Mouse (Mus musculus) CH12.LX (cell line): ENCODE data around the gene Zswim5. TPM values are rescaled to one million over a fixed set of nuclear protein-coding genes. Genes with fewer than 3 reads are reported as not detected.
A peak's percentile ranks its signal among the peaks of the same experiment; 100 is the strongest.

Experiments used
- DNase-seq: peaks from one replicate; pipeline ENCODE4 v3.0.0-alpha.2; 2013; ENCODE audit errors: extremely low read depth
- H3K27ac ChIP-seq: 2 replicates; pipeline ENCODE4 v1.5.1; 2012; ENCODE audit warnings: low read depth, mild to moderate bottlenecking, control low read depth, moderate library complexity; ENCODE audit not compliant: insufficient read depth
- H3K27me3 ChIP-seq: replicated peaks from 2 replicates; pipeline ENCODE3; 2012; ENCODE audit warnings: inconsistent platforms
- H3K36me3 ChIP-seq, 2 experiments: replicated peaks in 1 of 2; 2 replicates each; pipeline versions ENCODE3 to v1.6.1; 2012; ENCODE audit warnings: inconsistent platforms in 1 of 2, low read length in 1 of 2, mild to moderate bottlenecking in 1 of 2, mixed read lengths in 1 of 2, moderate library complexity in 1 of 2; ENCODE audit not compliant: control insufficient read depth in 1 of 2, insufficient read depth in 1 of 2
- H3K4me1 ChIP-seq, 2 experiments: 2 replicates each; pipeline ENCODE4 v1.6.1; 2012; ENCODE audit warnings: inconsistent platforms in 1 of 2, moderate library complexity in 1 of 2; ENCODE audit not compliant: insufficient read depth in 2 of 2, control insufficient read depth in 1 of 2
- H3K4me2 ChIP-seq: 2 replicates; pipeline ENCODE4 v1.6.1; 2012; ENCODE audit warnings: low read depth, mild to moderate bottlenecking, control low read depth; ENCODE audit not compliant: poor library complexity, insufficient read depth, severe bottlenecking
- H3K4me3 ChIP-seq, 3 experiments: fragments of 150-350 bp in 1 of 3; sonication (generic) in 1 of 3; replicated peaks in 1 of 3; 2 replicates each; pipeline versions ENCODE3 to v1.5.1; 2011 to 2012; ENCODE audit warnings: low read depth in 2 of 3, low read length in 2 of 3, mild to moderate bottlenecking in 2 of 3, moderate library complexity in 2 of 3, control low read depth in 1 of 3, improper control_type of control experiment in 1 of 3, inconsistent platforms in 1 of 3, mixed read lengths in 1 of 3; ENCODE audit not compliant: poor library complexity in 1 of 3
- H3K79me2 ChIP-seq: replicated peaks from 2 replicates; pipeline ENCODE4 v1.6.1; 2012; ENCODE audit warnings: mild to moderate bottlenecking, moderate library complexity; ENCODE audit not compliant: control insufficient read depth, poor library complexity, insufficient read depth, severe bottlenecking; ENCODE audit errors: extremely low read depth
- H3K9ac ChIP-seq: 2 replicates; pipeline ENCODE4 v1.6.1; 2012; ENCODE audit warnings: low read depth, mild to moderate bottlenecking, control low read depth, moderate library complexity; ENCODE audit not compliant: insufficient read depth
- H3K9me3 ChIP-seq: replicated peaks from 2 replicates; pipeline ENCODE3; 2012; ENCODE audit warnings: low read length, inconsistent platforms, mixed read lengths
- BHLHE40 ChIP-seq: IDR thresholded peaks from 2 replicates; pipeline ENCODE4 v1.6.1; 2011; ENCODE audit warnings: mild to moderate bottlenecking, low read depth, low read length, improper control_type of control experiment
- CHD2 ChIP-seq: IDR thresholded peaks from 2 replicates; pipeline ENCODE4 v1.6.1; 2011; ENCODE audit warnings: low read length, improper control_type of control experiment
- CTCF ChIP-seq, 2 experiments: IDR thresholded peaks in 1 of 2; conservative IDR thresholded peaks in 1 of 2; 2 replicates each; pipeline ENCODE4 v1.5.1; 2011 to 2012; ENCODE audit warnings: low read depth in 2 of 2, low read length in 2 of 2, improper control_type of control experiment in 1 of 2, inconsistent platforms in 1 of 2, mild to moderate bottlenecking in 1 of 2, moderate library complexity in 1 of 2
- EP300 ChIP-seq: IDR thresholded peaks from 2 replicates; pipeline ENCODE4 v1.6.1; 2011; ENCODE audit warnings: low read length, improper control_type of control experiment
- ETS1 ChIP-seq: conservative IDR thresholded peaks from 2 replicates; pipeline ENCODE4 v1.6.1; 2012; ENCODE audit warnings: low read depth, mild to moderate bottlenecking, inconsistent platforms, low read length, improper control_type of control experiment, moderate library complexity
- GABPA ChIP-seq: IDR thresholded peaks from 2 replicates; pipeline ENCODE4 v1.6.1; 2012; ENCODE audit warnings: low read depth, low read length, improper control_type of control experiment, inconsistent platforms; ENCODE audit not compliant: insufficient replicate concordance
- IRF4 ChIP-seq: IDR thresholded peaks from 2 replicates; pipeline ENCODE4 v1.6.1; 2014; ENCODE audit warnings: low read depth, mild to moderate bottlenecking, inconsistent platforms, low read length, improper control_type of control experiment
- JUN ChIP-seq: IDR thresholded peaks from 2 replicates; pipeline ENCODE4 v1.6.1; 2011; ENCODE audit warnings: low read depth, mild to moderate bottlenecking, low read length, improper control_type of control experiment, moderate library complexity; ENCODE audit not compliant: insufficient read depth
- JUND ChIP-seq: conservative IDR thresholded peaks from 2 replicates; pipeline ENCODE4 v1.6.1; 2011; ENCODE audit warnings: low read depth, low read length, improper control_type of control experiment
- MAFK ChIP-seq: IDR thresholded peaks from 2 replicates; pipeline ENCODE4 v1.6.1; 2011; ENCODE audit warnings: low read length, improper control_type of control experiment; ENCODE audit not compliant: insufficient replicate concordance
- MAX ChIP-seq: IDR thresholded peaks from 2 replicates; pipeline ENCODE4 v1.6.1; 2011; ENCODE audit warnings: low read length, improper control_type of control experiment
- MEF2A ChIP-seq: IDR thresholded peaks from 2 replicates; pipeline ENCODE4 v1.6.1; 2014; ENCODE audit warnings: low read depth, mild to moderate bottlenecking, inconsistent platforms, low read length, improper control_type of control experiment, borderline replicate concordance
- MYC ChIP-seq: IDR thresholded peaks from 2 replicates; pipeline ENCODE4 v1.6.1; 2011; ENCODE audit warnings: low read depth, mild to moderate bottlenecking, improper control_type of control experiment, low read length
- NELFE ChIP-seq: IDR thresholded peaks from 2 replicates; pipeline ENCODE4 v1.6.1; 2011; ENCODE audit warnings: low read depth, low read length, improper control_type of control experiment
- NRF1 ChIP-seq: IDR thresholded peaks from 2 replicates; pipeline ENCODE4 v1.6.1; 2014; ENCODE audit warnings: low read depth, mild to moderate bottlenecking, inconsistent platforms, low read length, improper control_type of control experiment, moderate library complexity
- PAX5 ChIP-seq: IDR thresholded peaks from 2 replicates; pipeline ENCODE4 v1.6.1; 2012; ENCODE audit warnings: low read length, inconsistent platforms, mixed read lengths
- POLR2AphosphoS2 ChIP-seq: IDR thresholded peaks from 2 replicates; pipeline ENCODE4 v1.6.1; 2011; ENCODE audit warnings: low read depth, low read length, improper control_type of control experiment
- RAD21 ChIP-seq: IDR thresholded peaks from 2 replicates; pipeline ENCODE4 v1.6.1; 2011; ENCODE audit warnings: low read depth, mild to moderate bottlenecking, low read length, improper control_type of control experiment, moderate library complexity
- RCOR1 ChIP-seq: conservative IDR thresholded peaks from 2 replicates; pipeline ENCODE4 v1.6.1; 2012; ENCODE audit warnings: low read depth, mild to moderate bottlenecking, inconsistent platforms, low read length, improper control_type of control experiment
- SIN3A ChIP-seq: IDR thresholded peaks from 2 replicates; pipeline ENCODE4 v1.6.1; 2012; ENCODE audit warnings: low read length, improper control_type of control experiment, inconsistent platforms
- SMC3 ChIP-seq: IDR thresholded peaks from 2 replicates; pipeline ENCODE4 v1.6.1; 2011; ENCODE audit warnings: low read depth, low read length, improper control_type of control experiment
- TBP ChIP-seq: conservative IDR thresholded peaks from 2 replicates; pipeline ENCODE4 v1.6.1; 2011; ENCODE audit warnings: low read depth, low read length, improper control_type of control experiment
- TCF12 ChIP-seq: IDR thresholded peaks from 2 replicates; pipeline ENCODE4 v1.6.1; 2014; ENCODE audit warnings: low read depth, mild to moderate bottlenecking, inconsistent platforms, low read length, improper control_type of control experiment
- USF2 ChIP-seq: conservative IDR thresholded peaks from 2 replicates; pipeline ENCODE4 v1.6.1; 2011; ENCODE audit warnings: low read depth, low read length, improper control_type of control experiment
- ZC3H11A ChIP-seq: IDR thresholded peaks from 2 replicates; pipeline ENCODE4 v1.6.1; 2012; ENCODE audit warnings: low read depth, mild to moderate bottlenecking, inconsistent platforms, low read length, improper control_type of control experiment
- ZKSCAN1 ChIP-seq: IDR thresholded peaks from 2 replicates; pipeline ENCODE4 v1.6.1; 2012; ENCODE audit warnings: low read depth, inconsistent platforms, low read length, improper control_type of control experiment, borderline replicate concordance
- ZMIZ1 ChIP-seq: IDR thresholded peaks from 2 replicates; pipeline ENCODE4 v1.6.1; 2012; ENCODE audit warnings: low read depth, mild to moderate bottlenecking, inconsistent platforms, low read length, improper control_type of control experiment
- ZNF384 ChIP-seq: IDR thresholded peaks from 2 replicates; pipeline ENCODE4 v1.6.1; 2012; ENCODE audit warnings: low read depth, low read length, improper control_type of control experiment, inconsistent platforms
- dilution Hi-C: fragments of 300-500 bp; cut with MboI; formaldehyde crosslinking; loops from 2 replicates; pipeline ENCODE4 v1.14.3; 2020; ENCODE audit warnings: low sequenced_read_pairs; ENCODE audit not compliant: extremely low pct_unique_long_range_greater_than_20kb, extremely low pct_ligation_motif_present
- in situ Hi-C: fragments of 300-500 bp; cut with MboI; formaldehyde crosslinking; loops from 3 replicates; pipeline ENCODE4 v1.14.3; 2019; ENCODE audit warnings: low sequenced_read_pairs, low pct_ligation_motif_present, low pct_unique_long_range_greater_than_20kb, mixed read lengths
- polyA plus RNA-seq: library from polyadenylated mRNA; unstranded; fragments of >175 nt; gene quantifications from 2 replicates; pipeline ENCODE4 v1.2.1, GENCODE M21; 2012; ENCODE audit warnings: low read depth; ENCODE audit not compliant: insufficient read length
- total RNA-seq, 2 experiments: library from RNA; depleted of rRNA; stranded (reverse); fragments of 300-350 nt in 1 of 2; fragments of >200 nt in 1 of 2; gene quantifications; 2 replicates each; pipeline ENCODE4 v1.2.3; 2012 to 2014

Zswim5 gene
- total and polyA plus RNA-seq, 3 experiments = 1.1 to 1.2 (median 1.2) TPM

DNA sequence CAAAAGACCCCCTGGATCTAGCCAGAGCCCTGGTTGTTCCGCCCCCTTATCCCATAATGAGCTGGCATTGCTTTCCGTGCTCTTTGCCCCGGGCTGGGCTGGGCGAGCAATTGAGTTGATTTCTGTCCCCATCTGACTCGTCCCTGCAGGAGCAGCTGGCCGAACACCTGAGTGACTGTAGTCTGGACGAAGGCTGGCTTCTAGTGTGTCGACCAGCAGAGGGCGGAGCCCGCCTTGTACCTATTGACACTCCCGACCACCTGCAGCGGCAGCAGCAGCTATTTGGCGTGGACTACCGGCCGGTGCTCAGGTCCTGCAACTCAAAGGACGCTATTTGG lies 118.6 kb downstream of the Zswim5 start:
- peak overlapping the region; percentile 94 for H3K4me2 ChIP-seq
- dilution Hi-C loops (no loop called here), in situ Hi-C loops (no loop called here)
- no peaks in the 10 kb centered on the region for H3K79me2 ChIP-seq
- H3K9me3 ChIP-seq = no peaks in the 10 kb centered on the region
- H3K4me3 ChIP-seq = peak overlapping the region; percentile 65 to 88 (median 82)
- TF ChIP-seq GABPA (no peak), JUN (no peak), MAX (peak; percentile 45; the same call in 1 of the 2 replicates), BHLHE40 (no peak), USF2 (no peak), MEF2A (no peak), ETS1 (no peak), MYC (no peak), CHD2 (no peak), ZMIZ1 (no peak), TBP (no peak), SMC3 (peak; percentile 73), NELFE (no peak), ZKSCAN1 (no peak), JUND (no peak), ZNF384 (no peak), MAFK (no peak), NRF1 (no peak), CTCF (conservative IDR thresholded peaks at IDR 0.05 in 1 of 2, IDR thresholded peaks at IDR 0.05 in 1 of 2; ENCODE audit: low read depth in 2 of 2, low read length in 2 of 2) (peak in 1 of 2 experiments; percentile 71; a peak in 2 of 4 replicates), SIN3A (peak; percentile 40), ZC3H11A (no peak), RCOR1 (no peak), PAX5 (no peak), EP300 (no peak), IRF4 (peak; percentile 45; the same call in 1 of the 2 replicates), TCF12 (peak; percentile 38; the same call in 1 of the 2 replicates), RAD21 (peak; percentile 42), POLR2AphosphoS2 (no peak)
- peaks cover 5 to 31% of the 10 kb centered on the region in 2 experiments for H3K4me1 ChIP-seq
- no peaks in the 10 kb centered on the region for H3K27me3 ChIP-seq
- peak overlapping the region; percentile 61 for H3K9ac ChIP-seq
- no peak overlapping the region for H3K27ac ChIP-seq
- H3K36me3 ChIP-seq = peaks cover 19 to 43% of the 10 kb centered on the region in 2 experiments
- no peak for DNase-seq
